Mouse (Mus musculus) embryonic stem cell, embryonic (primary cell): ENCODE results near the gene Lin7a.
"Not testable (repeated sequence)": the region's sequence is repeated elsewhere in the genome, so short reads cannot be mapped to it uniquely, and the experiment has no call there.

Experiments used
- CTCF ChIA-PET, 4 experiments: fragments of 300-600 bp in 2 of 4; fragments of 350-600 bp in 2 of 4; sonication (Branson Sonifier 250); formaldehyde crosslinking; loops; one replicate each; lab custom pipeline; 2022; ENCODE audit warnings: inconsistent platforms in 2 of 4; lab: Charles Lee
- POLR2A ChIA-PET, 4 experiments: fragments of 300-600 bp in 2 of 4; fragments of 350-600 bp in 2 of 4; sonication (Branson Sonifier 250); formaldehyde crosslinking; loops; one replicate each; lab custom pipeline; 2022; ENCODE audit warnings: antibody characterized with exemption in 4 of 4, inconsistent platforms in 1 of 4; lab: Charles Lee

The Lin7a gene

GRCm38 (mm10) chr10:107235496-107235895, 36.0 kb upstream of the Lin7a start:
- ChIA-PET CTCF (no interaction called here), POLR2A (no interaction called here)

GRCm38 (mm10) chr10:107236211-107236610, 35.3 kb upstream of the Lin7a start:
- ChIA-PET CTCF (no interaction called here), POLR2A (no interaction called here)

DNA sequence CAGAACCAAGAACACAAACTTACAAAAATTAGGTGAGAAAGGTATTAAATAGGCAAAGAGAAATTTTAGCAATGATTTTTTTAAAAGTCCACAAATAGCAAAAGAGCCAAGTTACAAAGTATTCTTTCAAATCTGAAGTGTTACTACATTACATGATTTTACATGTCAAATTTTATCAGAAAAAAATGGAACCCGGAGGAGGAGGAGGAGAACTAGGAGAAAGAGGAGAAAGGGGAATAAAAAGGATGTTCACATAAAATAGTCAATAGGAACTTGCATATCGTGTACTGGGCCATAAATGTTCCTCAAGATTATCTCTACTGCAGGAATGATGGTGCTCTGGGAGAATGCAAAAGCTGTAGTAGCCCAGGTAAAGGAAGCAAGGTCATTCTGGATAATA, 34.4 kb upstream of the Lin7a start:
- CTCF ChIA-PET, result no interaction called here
- POLR2A ChIA-PET, result no interaction called here

GRCm38 (mm10) chr10:107237736-107238135, 33.8 kb upstream of the Lin7a start:
- POLR2A ChIA-PET, result interaction anchor here in 1 of 4 experiments (0.6 kb wide), 1 partner anchor 35 kb away, joined by 3 read pairs; no protein-coding TSS in a partner anchor
- CTCF ChIA-PET, result no interaction called here

DNA sequence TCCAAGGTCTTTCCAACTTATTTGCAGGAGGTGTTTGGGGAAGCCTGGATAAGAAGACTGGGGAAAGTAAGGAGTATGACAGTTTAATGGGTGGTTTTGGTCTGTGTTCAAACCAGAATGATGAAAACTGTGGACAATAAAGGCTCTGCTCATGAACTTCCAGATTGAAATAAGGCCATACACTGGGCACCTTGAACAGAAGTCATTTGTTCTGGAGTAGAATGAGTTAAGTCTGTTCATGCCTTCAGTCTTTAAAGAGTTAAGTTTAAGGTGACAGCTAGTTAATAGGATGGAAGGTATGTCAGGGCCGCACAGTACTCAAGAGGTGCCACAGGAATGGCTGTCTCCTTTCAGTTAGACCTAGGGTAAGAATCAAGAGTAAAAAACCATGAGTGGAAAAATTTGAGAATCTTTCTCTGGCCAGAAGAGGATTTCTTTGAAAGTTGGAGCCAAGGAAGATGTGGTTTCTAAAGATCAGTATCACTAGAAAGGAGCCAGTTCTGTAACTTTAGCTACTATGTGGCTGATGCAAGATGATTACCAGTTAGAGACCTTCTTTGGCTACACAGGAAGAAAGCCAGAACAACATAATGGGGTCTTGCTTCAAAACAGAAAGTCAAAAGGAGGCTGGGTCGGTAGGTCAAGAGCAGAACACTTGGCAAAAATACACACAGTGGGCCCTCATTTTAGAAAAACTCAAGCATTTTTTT, 33.2 kb upstream of the Lin7a start:
- CTCF ChIA-PET, result no interaction called here

GRCm38 (mm10) chr10:107238861-107239435, 32.5 kb upstream of the Lin7a start:
- ChIA-PET CTCF (no interaction called here), POLR2A (no interaction called here)

More for the DNA sequence above, 33.2 kb upstream of the Lin7a start:
- POLR2A ChIA-PET, result interaction anchor here in 1 of 4 experiments (0.6 kb wide), 1 partner anchor 34 kb away, joined by 3 read pairs; no protein-coding TSS in a partner anchor

- POLR2A ChIA-PET, result interaction anchor here in 1 of 4 experiments (0.9 kb wide), 1 partner anchor 8 kb away, joined by 3 read pairs; no protein-coding TSS in a partner anchor
- CTCF ChIA-PET, result interaction anchor here in 1 of 4 experiments (0.7 kb wide), 1 partner anchor 35 kb away, joined by 3 read pairs; no protein-coding TSS in a partner anchor
Observed at GRCm38 (mm10) chr10:107239651-107240330, 31.7 kb upstream of the Lin7a start.

DNA sequence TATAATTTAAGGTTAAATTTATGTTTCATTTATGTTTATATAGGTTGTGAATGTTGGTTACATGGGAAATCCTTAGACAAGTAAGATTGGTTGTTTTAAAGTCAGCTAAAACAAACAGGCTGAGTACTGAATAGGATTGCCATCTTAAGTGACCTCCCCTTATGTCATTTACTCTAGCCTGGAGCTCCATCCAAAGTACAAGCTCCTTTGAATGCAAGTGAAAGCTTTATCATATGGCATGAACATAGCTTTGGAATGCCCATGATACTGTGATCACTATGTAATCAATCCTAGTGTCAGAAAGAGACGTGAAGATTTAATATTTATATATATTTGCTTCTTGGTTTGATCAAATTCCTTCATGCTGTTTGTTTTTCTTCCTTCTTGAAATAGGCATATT, 31.0 kb upstream of the Lin7a start:
- ChIA-PET CTCF (interaction anchor here in 1 of 4 experiments (0.6 to 0.7 kb wide), 2 partner anchors 34 to 1601 kb away, joined by 3 to 9 read pairs; no protein-coding TSS in a partner anchor), POLR2A (interaction anchor here in 1 of 4 experiments (0.6 to 0.9 kb wide), 2 partner anchors 8 to 674 kb away, joined by 3 read pairs; no protein-coding TSS in a partner anchor)

GRCm38 (mm10) chr10:107240986-107241385, 30.5 kb upstream of the Lin7a start:
- ChIA-PET CTCF (interaction anchor here in 1 of 4 experiments (0.6 kb wide), 1 partner anchor 1602 kb away, joined by 9 read pairs; no protein-coding TSS in a partner anchor), POLR2A (interaction anchor here in 1 of 4 experiments (0.6 to 0.9 kb wide), 2 partner anchors 9 to 675 kb away, joined by 3 read pairs; no protein-coding TSS in a partner anchor)

DNA sequence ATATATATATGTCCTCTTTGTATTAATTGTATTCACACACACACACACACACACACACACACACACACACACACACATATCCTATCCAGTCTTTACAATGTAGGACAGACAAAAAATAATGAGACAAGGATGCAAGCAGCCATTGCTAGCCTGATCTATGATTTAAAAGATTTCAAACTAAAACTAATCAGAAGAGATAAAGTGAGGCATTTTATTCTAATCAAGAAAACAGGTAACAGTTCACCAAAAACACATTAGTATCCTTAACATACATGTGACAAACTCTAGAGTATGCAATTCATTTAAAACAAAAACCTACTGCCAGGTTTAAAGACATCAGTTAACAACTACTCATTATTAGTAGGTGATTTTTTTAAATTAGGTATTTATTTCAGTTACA, 30.1 kb upstream of the Lin7a start:
- POLR2A ChIA-PET, result no interaction called here
- CTCF ChIA-PET, result no interaction called here

GRCm38 (mm10) chr10:107241999-107242398, 29.5 kb upstream of the Lin7a start:
- POLR2A ChIA-PET, CTCF ChIA-PET: not testable (repeated sequence)

DNA sequence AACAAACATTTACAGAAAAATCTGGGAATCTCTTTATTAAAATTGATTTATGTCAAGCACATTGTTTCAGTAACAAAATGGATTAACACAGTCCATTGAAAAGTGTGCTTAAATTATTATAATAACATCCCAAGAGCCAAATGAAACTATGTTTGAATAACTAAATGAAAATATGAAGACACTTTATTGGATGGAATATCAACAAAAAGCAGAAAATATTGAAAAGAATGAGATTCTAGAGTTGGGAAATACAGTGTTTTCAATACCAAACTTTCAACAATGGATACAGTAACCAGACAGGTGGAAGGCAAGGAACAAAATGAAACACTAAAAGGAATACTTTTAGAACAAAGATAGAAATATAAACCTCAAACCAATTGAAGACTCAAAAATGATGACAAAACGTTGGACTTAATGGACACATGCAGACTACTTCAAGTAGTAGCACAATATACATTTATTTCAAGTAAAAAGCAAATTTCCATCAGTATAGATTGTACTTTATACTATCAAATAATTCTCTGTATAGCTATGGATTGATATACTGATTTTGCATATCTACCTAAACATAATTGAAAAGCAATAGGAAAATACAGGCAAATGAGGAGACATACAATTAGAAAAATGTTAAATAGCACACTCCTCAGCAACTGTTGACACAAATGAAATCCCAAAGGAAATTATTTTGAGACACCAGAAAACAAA, 28.6 kb upstream of the Lin7a start:
- ChIA-PET POLR2A (no interaction called here), CTCF (no interaction called here)

GRCm38 (mm10) chr10:107244211-107244610, 27.3 kb upstream of the Lin7a start:
- POLR2A ChIA-PET, result no interaction called here

DNA sequence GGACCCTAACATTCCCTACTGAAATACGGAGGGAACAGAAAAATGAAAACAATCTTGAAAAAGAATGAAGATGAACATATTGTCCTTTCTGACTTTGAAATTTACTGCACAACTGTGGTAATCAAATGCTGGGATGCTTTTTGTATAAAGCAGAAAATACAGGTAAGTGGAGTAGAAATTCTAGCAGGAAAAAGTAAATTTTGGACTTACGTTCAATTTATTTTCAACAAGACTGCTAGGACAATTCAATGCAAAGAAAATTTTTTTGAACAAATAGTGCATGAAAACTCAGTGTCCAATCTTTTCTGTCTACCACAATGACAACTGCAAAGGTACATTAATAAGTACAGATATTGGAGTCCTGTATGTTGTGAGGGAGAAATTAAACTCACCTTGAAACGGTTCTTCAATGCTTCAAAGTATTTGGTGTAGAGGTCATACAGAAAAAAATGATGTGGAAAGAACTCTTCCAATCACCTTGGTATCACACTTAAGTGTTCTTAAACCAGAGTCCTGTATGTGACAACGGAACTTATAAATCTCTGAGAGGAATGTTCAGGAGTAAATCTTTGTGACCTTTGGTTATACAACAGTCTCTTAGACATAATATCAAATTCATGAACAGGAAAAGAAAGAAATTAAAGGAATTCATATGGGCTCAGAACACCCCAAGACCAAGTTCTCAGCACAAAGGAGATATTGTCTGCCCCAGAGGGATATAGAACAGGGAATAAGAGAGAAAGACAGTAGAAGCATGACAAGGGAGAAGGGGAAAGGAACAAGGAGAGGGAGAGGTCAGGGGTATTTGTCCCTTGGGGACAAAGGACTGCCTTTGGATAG, 26.6 kb upstream of the Lin7a start:
- CTCF ChIA-PET, result no interaction called here
- POLR2A ChIA-PET, result no interaction called here

More at GRCm38 (mm10) chr10:107244211-107244610, 27.3 kb upstream of the Lin7a start:
- CTCF ChIA-PET, result no interaction called here

DNA sequence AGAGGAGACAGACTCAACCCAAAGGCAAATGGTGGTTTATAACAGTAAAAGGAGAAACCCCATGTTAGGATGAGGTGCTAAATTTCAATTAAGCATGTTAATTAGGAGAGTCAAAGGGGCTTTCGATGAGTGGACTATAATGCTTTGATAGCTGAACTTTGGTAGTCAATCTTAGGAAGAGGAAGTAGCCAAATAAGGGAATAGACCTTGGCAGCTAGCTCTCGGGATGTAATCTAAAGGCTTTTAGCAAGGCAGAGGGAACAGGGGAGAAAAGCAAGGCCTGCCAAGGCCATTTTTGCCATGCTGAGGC, 26.0 kb upstream of the Lin7a start:
- POLR2A ChIA-PET, result no interaction called here
- CTCF ChIA-PET, result no interaction called here

- CTCF ChIA-PET, result no interaction called here
- POLR2A ChIA-PET, result no interaction called here
Observed at GRCm38 (mm10) chr10:107245961-107246460, 25.5 kb upstream of the Lin7a start.

DNA sequence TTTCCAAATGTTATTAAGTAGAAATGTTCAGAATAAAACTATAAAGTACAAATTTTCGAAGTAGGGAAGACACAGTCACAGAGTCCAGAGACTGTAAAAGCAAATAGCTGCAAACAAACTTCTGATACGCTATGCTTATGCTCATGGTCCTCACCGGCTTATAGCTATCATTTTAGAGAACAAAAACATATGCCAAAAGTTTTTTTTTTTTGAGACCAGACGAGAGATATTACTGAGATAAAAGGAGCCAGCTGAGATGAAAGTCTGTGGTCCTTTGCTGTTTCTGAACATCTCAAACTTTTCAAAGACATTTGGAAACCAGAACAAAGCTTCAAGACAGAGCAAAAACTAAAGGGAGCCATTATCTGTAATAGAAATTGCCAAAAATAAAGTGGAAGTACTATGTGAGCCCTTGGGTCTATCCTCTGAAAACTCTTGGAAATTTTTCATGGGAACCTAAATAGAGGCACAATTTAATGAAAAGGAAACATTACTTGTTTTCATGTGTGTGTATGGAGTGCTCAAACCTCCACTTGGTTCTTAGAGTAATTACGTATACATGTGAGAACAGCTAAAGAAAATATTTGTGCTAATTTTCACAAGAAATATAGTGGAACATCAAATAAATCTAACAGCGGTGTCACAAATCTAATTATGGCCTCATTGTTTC, 24.4 kb upstream of the Lin7a start:
- ChIA-PET POLR2A (no interaction called here), CTCF (no interaction called here)

- ChIA-PET CTCF (no interaction called here), POLR2A (no interaction called here)
Observed at GRCm38 (mm10) chr10:107248481-107248880, 23.0 kb upstream of the Lin7a start.
